Mouse (Mus musculus): ENCODE measurements around the gene Smarcad1.

DNA sequence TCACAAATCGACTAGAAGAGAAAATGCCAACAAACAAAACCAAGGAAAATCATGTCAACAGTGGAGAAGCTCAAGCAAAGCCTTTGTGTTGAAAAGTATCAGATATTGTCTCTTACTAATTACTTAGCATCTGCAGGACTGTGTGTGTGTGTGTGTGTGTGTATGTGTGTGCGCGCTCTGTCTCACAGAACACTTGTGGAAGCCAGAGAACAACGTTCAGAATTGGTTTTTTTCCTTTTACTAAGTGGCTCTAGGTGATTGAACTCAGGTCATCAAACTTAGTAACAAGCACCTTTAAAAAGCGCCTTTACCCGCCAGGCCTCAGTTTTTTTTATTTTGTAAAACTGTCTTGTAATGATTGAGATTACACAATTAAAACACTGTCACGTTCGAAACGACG is 451 bp upstream of the Smarcad1 start:
- TF ChIP-seq CTCF (IDR thresholded peaks at IDR 0.05; ENCODE audit: insufficient read depth, low read depth, low read length), result no peak
- TF ChIP-seq POLR2A (IDR thresholded peaks at IDR 0.05; ENCODE audit: insufficient read depth, low read depth, low read length), result no peak
